Mouse (Mus musculus): Measurements from ENCODE around the gene Gm30191. TPM values are rescaled to one million over a fixed set of nuclear protein-coding genes. Genes with fewer than 3 reads are reported as not detected.

Gene Gm30191
- total RNA-seq, 2 experiments from 2014 or later: not detected

GRCm38 (mm10) chr4:134243516-134244250 lies 3.1 kb upstream of the Gm30191 start, which contains the start of gene E130218I03Rik:
TSS of gene E130218I03Rik (plus strand) at chr4:134243662.
- no peak within 1 kb of the TSS; the same call in 1 of the 2 replicates for H3K4me3 ChIP-seq
- no peak for DNase-seq (ENCODE audit: low spot score in 2 of 2)
- TF ChIP-seq CTCF (conservative IDR thresholded peaks at IDR 0.05): no peak
- no peak within 1 kb of the TSS for H3K27ac ChIP-seq

GRCm38 (mm10) chr4:134245148-134245843 lies 1.4 kb upstream of the Gm30191 start, which contains the start of gene Zfp593:
TSS of gene Zfp593 (minus strand) at chr4:134245592.
- peak; percentile 95 to 98 for DNase-seq (ENCODE audit: low spot score in 2 of 2)
- H3K27ac ChIP-seq: peak within 1 kb of the TSS; percentile 83
- H3K4me3 ChIP-seq: peak within 1 kb of the TSS; percentile 89
- TF ChIP-seq CTCF (conservative IDR thresholded peaks at IDR 0.05): peak; percentile 94

GRCm38 (mm10) chr4:134246256-134246655 lies 479 bp upstream of the Gm30191 start:
- no peak for DNase-seq (ENCODE audit: low spot score in 2 of 2)
- TF ChIP-seq CTCF (conservative IDR thresholded peaks at IDR 0.05): no peak
- Histone ChIP-seq H3K4me3 (no peak overlapping the region), H3K27ac (no peak overlapping the region)

- Histone ChIP-seq H3K4me3 (peak overlapping the region; percentile 54), H3K27ac (no peak overlapping the region)
- peak; percentile 96 for TF ChIP-seq CTCF (conservative IDR thresholded peaks at IDR 0.05)
- DNase-seq (ENCODE audit: low spot score in 2 of 2): peak in 1 of 2 experiments; percentile 67
These were observed 2.9 kb downstream of the Gm30191 start for GRCm38 (mm10) chr4:134249651-134250050.

GRCm38 (mm10) chr4:134250116-134250929 lies 3.6 kb downstream of the Gm30191 start:
- peak overlapping the region; percentile 54 for H3K4me3 ChIP-seq
- no peak for TF ChIP-seq CTCF (conservative IDR thresholded peaks at IDR 0.05)
- no peak overlapping the region for H3K27ac ChIP-seq
- DNase-seq (ENCODE audit: low spot score in 2 of 2): no peak

- Histone ChIP-seq H3K27ac (no peak overlapping the region), H3K4me3 (peak overlapping the region; percentile 54)
- no peak for DNase-seq (ENCODE audit: low spot score in 2 of 2)
- no peak for TF ChIP-seq CTCF (conservative IDR thresholded peaks at IDR 0.05)
These were observed 4.2 kb downstream of the Gm30191 start for GRCm38 (mm10) chr4:134250930-134251240.

GRCm38 (mm10) chr4:134251241-134252130 lies 4.8 kb downstream of the Gm30191 start:
- H3K4me3 ChIP-seq: peak overlapping the region; percentile 54
- no peak for DNase-seq (ENCODE audit: low spot score in 2 of 2)
- no peak for TF ChIP-seq CTCF (conservative IDR thresholded peaks at IDR 0.05)
- peak overlapping the region; percentile 23; the same call in 1 of the 2 replicates for H3K27ac ChIP-seq

- Histone ChIP-seq H3K27ac (peak overlapping the region; percentile 65; the same call in 1 of the 2 replicates), H3K4me3 (peak overlapping the region; percentile 54)
- no peak for TF ChIP-seq CTCF (conservative IDR thresholded peaks at IDR 0.05)
- DNase-seq (ENCODE audit: low spot score in 2 of 2): no peak
These were observed 5.6 kb downstream of the Gm30191 start for GRCm38 (mm10) chr4:134252131-134252910.

GRCm38 (mm10) chr4:134252911-134253721 lies 6.4 kb downstream of the Gm30191 start:
- Histone ChIP-seq H3K4me3 (peak overlapping the region; percentile 41), H3K27ac (peak overlapping the region; percentile 65)
- TF ChIP-seq CTCF (conservative IDR thresholded peaks at IDR 0.05): no peak
- DNase-seq (ENCODE audit: low spot score in 2 of 2): no peak

- TF ChIP-seq CTCF (conservative IDR thresholded peaks at IDR 0.05): no peak
- H3K27ac ChIP-seq: peak within 1 kb of the TSS; percentile 65
- no peak for DNase-seq (ENCODE audit: low spot score in 2 of 2)
- peak within 1 kb of the TSS; percentile 41 for H3K4me3 ChIP-seq
These were observed 7.1 kb downstream of the Gm30191 start, which contains the start of gene Grrp1 for GRCm38 (mm10) chr4:134253722-134254324. TSS of gene Grrp1 (minus strand) at chr4:134254106.
